Mouse (Mus musculus) forebrain, embryonic 11.5 days (tissue): ENCODE measurements around the gene Dnm2. TPM values are rescaled to one million over a fixed set of nuclear protein-coding genes. Genes with fewer than 3 reads are reported as not detected.
A peak's percentile ranks its signal among the peaks of the same experiment; 100 is the strongest.

ENCODE experiments used
- ATAC-seq: fragments of 200-750 bp; cut with Nextera tagmentation; replicated peaks from 2 replicates; pipeline ENCODE4 v1.8.0; 2017; ENCODE audit warnings: moderate TSS enrichment; ENCODE audit not compliant: low FRiP score
- DNase-seq: peaks from one replicate; pipeline ENCODE4 v3.0.0-alpha.2; 2017; ENCODE audit warnings: low spot score
- H3K27ac ChIP-seq: fragments of 300-500 bp; sonication (generic); 2 replicates; pipeline ENCODE4 v1.5.1; 2014; ENCODE audit warnings: low read depth, low read length
- H3K27me3 ChIP-seq: fragments of 300-500 bp; sonication (generic); 2 replicates; pipeline ENCODE4 v1.6.1; 2014; ENCODE audit warnings: mild to moderate bottlenecking, low read length, mixed read lengths; ENCODE audit not compliant: control insufficient read depth, insufficient read depth
- H3K36me3 ChIP-seq: fragments of 300-500 bp; sonication (generic); 2 replicates; pipeline ENCODE4 v1.6.1; 2014; ENCODE audit warnings: mild to moderate bottlenecking, low read length, moderate library complexity, mixed read lengths; ENCODE audit not compliant: control insufficient read depth, insufficient read depth
- H3K4me1 ChIP-seq: fragments of 300-500 bp; sonication (generic); replicated peaks from 2 replicates; pipeline ENCODE4 v1.6.1; 2014; ENCODE audit warnings: low read length, mixed read lengths; ENCODE audit not compliant: control insufficient read depth, insufficient read depth
- H3K4me2 ChIP-seq: fragments of 300-500 bp; sonication (generic); 2 replicates; pipeline ENCODE4 v1.6.1; 2014; ENCODE audit warnings: low read depth, mild to moderate bottlenecking, low read length, moderate library complexity, mixed read lengths; ENCODE audit not compliant: severe bottlenecking
- H3K4me3 ChIP-seq: fragments of 300-500 bp; sonication (generic); 2 replicates; pipeline ENCODE4 v1.5.1; 2014; ENCODE audit warnings: low read depth, low read length
- H3K9ac ChIP-seq: fragments of 300-500 bp; sonication (generic); 2 replicates; pipeline ENCODE4 v1.6.1; 2014; ENCODE audit warnings: low read length
- H3K9me3 ChIP-seq: fragments of 300-500 bp; sonication (generic); 2 replicates; pipeline ENCODE4 v1.6.1; 2016; ENCODE audit warnings: low read length, mixed read lengths; ENCODE audit not compliant: control insufficient read depth
- WGBS: fragments of 180-500 bp; shearing (Covaris S2); extraction: QIAGEN DNeasy Blood & Tissue Kit; methylation state at CpG from one replicate; pipeline ENCODE4 v1.1.7; 2014; 5-methylcytosine and 5-hydroxymethylcytosine counted together
- polyA plus RNA-seq: library from polyadenylated mRNA; unstranded; fragments of >200 nt; fragmentation: Nextera tagmentation; extraction: Ambion mirVana; gene quantifications from 2 replicates; pipeline ENCODE4 v1.2.1, GENCODE M21; 2014

The Dnm2 gene
- polyA plus RNA-seq, 1 experiment from 2014 or later: 74.0 TPM

DNA sequence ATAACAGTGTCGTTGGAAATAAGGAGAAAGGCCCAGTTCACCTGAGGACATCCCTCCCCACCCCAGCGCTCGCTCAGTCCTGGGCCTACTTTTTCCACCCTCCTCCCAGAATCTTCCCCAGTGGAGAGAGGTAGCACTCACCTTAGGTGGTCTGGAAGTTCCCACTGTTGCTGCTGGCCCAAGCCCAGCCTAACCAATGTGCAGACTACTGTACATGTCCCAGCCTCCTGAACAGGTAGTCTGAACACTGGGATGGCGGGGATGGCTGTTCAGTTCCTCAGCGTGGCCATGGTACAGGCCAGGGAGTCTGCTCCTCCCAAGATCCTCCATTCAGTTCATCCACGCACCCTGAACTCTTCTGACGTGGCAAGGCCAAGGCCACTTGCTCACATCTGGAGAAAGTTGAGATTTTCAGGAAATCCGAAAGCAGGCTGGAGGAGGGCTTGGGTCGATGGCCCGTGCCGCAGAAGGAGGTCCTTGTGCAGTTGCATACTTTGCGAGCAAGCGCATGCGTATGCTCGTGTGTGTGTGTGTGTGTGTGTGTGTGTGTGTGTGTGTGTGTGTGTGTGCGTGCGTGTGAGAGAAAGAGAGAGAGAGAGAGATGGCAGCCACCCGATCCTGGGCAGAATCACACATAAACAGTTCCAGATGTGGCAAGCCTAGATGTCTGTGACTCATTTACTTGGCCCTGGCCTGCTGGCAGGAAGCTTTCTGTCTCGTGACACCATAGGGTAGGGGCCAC, 71.8 kb downstream of the Dnm2 start:
- Histone ChIP-seq H3K36me3 (no peaks in the 10 kb centered on the region), H3K4me1 (no peaks in the 10 kb centered on the region), H3K4me2 (0 out of 2 replicates have a peak overlapping the region, but pooled peaks have one; percentile 5), H3K27me3 (no peaks in the 10 kb centered on the region), H3K9ac (no peak overlapping the region; the same call in 1 of the 2 replicates), H3K27ac (peak overlapping the region; percentile 12; the same call in 1 of the 2 replicates), H3K9me3 (no peaks in the 10 kb centered on the region), H3K4me3 (no peak overlapping the region)
- DNase-seq (no peak), ATAC-seq (no peak)
- WGBS: 85% methylated on average over 17 of the region's 19 CpGs

DNA sequence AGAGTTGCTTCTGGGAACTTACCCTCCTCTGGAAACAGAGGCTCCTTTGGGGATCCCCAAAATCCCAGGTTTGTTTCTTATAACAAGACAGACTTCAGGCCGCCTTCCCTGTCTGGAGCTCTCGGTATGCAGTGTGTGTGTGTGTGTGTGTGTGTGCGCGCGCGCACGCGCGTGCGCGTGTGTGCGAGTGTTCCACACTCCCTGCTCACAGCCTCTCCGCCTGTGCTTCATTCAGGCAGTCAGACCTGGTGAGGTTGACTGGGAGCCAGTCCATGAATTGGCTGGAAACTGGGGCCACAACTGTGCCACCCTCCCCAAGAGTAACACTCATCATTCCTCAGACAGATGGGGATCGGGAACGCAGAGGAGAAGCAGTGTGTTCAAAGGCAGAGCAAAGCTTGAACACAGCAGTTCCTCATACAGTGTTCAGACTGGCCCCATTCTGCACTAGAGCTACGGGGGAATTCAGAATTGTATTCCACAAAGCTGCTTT, 72.4 kb downstream of the Dnm2 start:
- no peak overlapping the region for H3K27ac ChIP-seq
- H3K36me3 ChIP-seq: no peaks in the 10 kb centered on the region
- no peak for ATAC-seq
- H3K9me3 ChIP-seq: no peaks in the 10 kb centered on the region
- no peak overlapping the region for H3K9ac ChIP-seq
- no peak for DNase-seq
- no peaks in the 10 kb centered on the region for H3K27me3 ChIP-seq
- H3K4me1 ChIP-seq: no peaks in the 10 kb centered on the region
- WGBS: 89% methylated on average over 16 of the region's 16 CpGs
- no peak overlapping the region for H3K4me2 ChIP-seq
- H3K4me3 ChIP-seq: no peak overlapping the region

- no peaks in the 10 kb centered on the region for H3K4me1 ChIP-seq
- ATAC-seq (no peak), DNase-seq (no peak)
- 84% methylated on average over 2 of the region's 2 CpGs for WGBS
- H3K27ac ChIP-seq: no peak overlapping the region
- no peaks in the 10 kb centered on the region for H3K36me3 ChIP-seq
- no peaks in the 10 kb centered on the region for H3K9me3 ChIP-seq
- no peaks in the 10 kb centered on the region for H3K27me3 ChIP-seq
- H3K9ac ChIP-seq: no peak overlapping the region
- H3K4me2 ChIP-seq: no peak overlapping the region
- H3K4me3 ChIP-seq: no peak overlapping the region
These were observed 73.0 kb downstream of the Dnm2 start for GRCm38 (mm10) chr9:21497664-21498063.

- Histone ChIP-seq H3K27ac (no peak overlapping the region), H3K9ac (no peak overlapping the region), H3K27me3 (no peaks in the 10 kb centered on the region), H3K36me3 (no peaks in the 10 kb centered on the region), H3K4me1 (no peaks in the 10 kb centered on the region), H3K4me2 (no peak overlapping the region), H3K4me3 (no peak overlapping the region), H3K9me3 (no peaks in the 10 kb centered on the region)
- no peak for ATAC-seq
- DNase-seq: no peak
- WGBS: 93% methylated on average over 12 of the region's 12 CpGs
These were observed 73.7 kb downstream of the Dnm2 start for GRCm38 (mm10) chr9:21498284-21498902.

GRCm38 (mm10) chr9:21503352-21503751, 78.6 kb downstream of the Dnm2 start:
- ATAC-seq (no peak), DNase-seq (no peak)
- no peak overlapping the region for H3K4me2 ChIP-seq
- H3K9me3 ChIP-seq: no peaks in the 10 kb centered on the region
- no peak overlapping the region for H3K9ac ChIP-seq
- H3K27ac ChIP-seq: no peak overlapping the region
- H3K27me3 ChIP-seq: no peaks in the 10 kb centered on the region
- H3K36me3 ChIP-seq: peaks cover 6% of the 10 kb centered on the region; the same call in 1 of the 2 replicates
- H3K4me1 ChIP-seq: no peaks in the 10 kb centered on the region
- WGBS: 94% methylated on average over 8 of the region's 8 CpGs
- no peak overlapping the region for H3K4me3 ChIP-seq

DNA sequence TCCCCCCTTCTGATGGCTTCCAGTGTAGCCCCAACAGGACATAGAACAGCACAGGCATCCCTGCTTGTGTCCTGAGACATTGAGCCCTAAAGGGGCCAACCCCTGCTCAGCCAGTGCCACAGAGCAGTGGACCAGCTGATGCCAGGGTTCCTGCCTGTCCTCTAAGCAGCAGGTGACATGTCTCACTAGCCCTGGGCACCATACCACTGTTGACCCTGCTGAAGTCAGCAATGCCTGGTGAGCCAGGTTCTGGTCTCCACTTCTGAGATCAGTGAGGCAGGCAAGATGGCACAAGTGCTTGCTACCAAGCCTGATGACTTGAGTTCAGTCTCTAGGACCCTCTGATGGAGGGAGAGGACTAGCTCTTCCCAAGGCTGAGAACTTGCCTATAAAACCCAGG, 81.1 kb downstream of the Dnm2 start:
- no peak overlapping the region for H3K9ac ChIP-seq
- H3K4me1 ChIP-seq: peaks cover 4% of the 10 kb centered on the region; the same call in 1 of the 2 replicates
- ATAC-seq (no peak), DNase-seq (no peak)
- H3K27me3 ChIP-seq: no peaks in the 10 kb centered on the region
- H3K9me3 ChIP-seq: no peaks in the 10 kb centered on the region
- H3K4me2 ChIP-seq: no peak overlapping the region
- H3K36me3 ChIP-seq: peaks cover 6% of the 10 kb centered on the region; the same call in 1 of the 2 replicates
- H3K4me3 ChIP-seq: no peak overlapping the region
- no peak overlapping the region for H3K27ac ChIP-seq

GRCm38 (mm10) chr9:21507753-21508430, 83.2 kb downstream of the Dnm2 start:
- peaks cover 6% of the 10 kb centered on the region; the same call in 1 of the 2 replicates for H3K36me3 ChIP-seq
- no peak overlapping the region for H3K27ac ChIP-seq
- H3K4me1 ChIP-seq: peaks cover 6% of the 10 kb centered on the region; the same call in 1 of the 2 replicates
- no peaks in the 10 kb centered on the region for H3K27me3 ChIP-seq
- H3K4me2 ChIP-seq: no peak overlapping the region
- no peak for ATAC-seq
- no peak overlapping the region for H3K9ac ChIP-seq
- H3K4me3 ChIP-seq: no peak overlapping the region
- DNase-seq: no peak
- 93% methylated on average over 15 of the region's 15 CpGs for WGBS
- H3K9me3 ChIP-seq: no peaks in the 10 kb centered on the region

GRCm38 (mm10) chr9:21508871-21509404, 84.2 kb downstream of the Dnm2 start:
- H3K4me3 ChIP-seq: peak overlapping the region; percentile 70
- ATAC-seq (no peak), DNase-seq (no peak)
- no peaks in the 10 kb centered on the region for H3K9me3 ChIP-seq
- peak overlapping the region; percentile 67 for H3K4me2 ChIP-seq
- peaks cover 6% of the 10 kb centered on the region; the same call in 1 of the 2 replicates for H3K36me3 ChIP-seq
- no peak overlapping the region for H3K27ac ChIP-seq
- H3K27me3 ChIP-seq: no peaks in the 10 kb centered on the region
- H3K4me1 ChIP-seq: peaks cover 6% of the 10 kb centered on the region; the same call in 1 of the 2 replicates
- H3K9ac ChIP-seq: no peak overlapping the region
- 86% methylated on average over 7 of the region's 7 CpGs for WGBS
